Mouse (Mus musculus) erythroblast, embryonic 14.5 days (primary cell): ENCODE measurements around the gene Sh3d19. TPM values are rescaled to one million over a fixed set of nuclear protein-coding genes. Genes with fewer than 3 reads are reported as not detected.

Experiments used
- H3K27me3 ChIP-seq: 2 replicates; pipeline ENCODE4 v1.6.1; 2012; ENCODE audit warnings: inconsistent platforms; ENCODE audit not compliant: control insufficient read depth
- H3K36me3 ChIP-seq: 2 replicates; pipeline ENCODE4 v1.6.1; 2012; ENCODE audit warnings: mild to moderate bottlenecking, inconsistent platforms; ENCODE audit not compliant: control insufficient read depth
- H3K4me1 ChIP-seq: 2 replicates; pipeline ENCODE4 v1.6.1; 2012; ENCODE audit warnings: inconsistent platforms; ENCODE audit not compliant: control insufficient read depth
- H3K4me3 ChIP-seq: replicated peaks from 2 replicates; pipeline ENCODE3; 2012; ENCODE audit warnings: moderate library complexity, mild to moderate bottlenecking, inconsistent platforms
- H3K9me3 ChIP-seq: 2 replicates; pipeline ENCODE4 v1.6.1; 2012; ENCODE audit warnings: low read length, inconsistent platforms, mixed read lengths; ENCODE audit not compliant: control insufficient read depth
- GATA1 ChIP-seq: IDR thresholded peaks from 2 replicates; pipeline ENCODE4 v1.6.1; 2012; ENCODE audit warnings: low read length, inconsistent platforms, mixed read lengths
- TAL1 ChIP-seq: IDR thresholded peaks from 3 replicates; pipeline ENCODE4 v1.6.1; 2012; ENCODE audit warnings: low read length, inconsistent platforms, mixed read lengths
- polyA plus RNA-seq: library from polyadenylated mRNA; stranded (reverse); fragments of >175 nt; gene quantifications from 2 replicates; pipeline ENCODE4 v1.2.3, GENCODE M21; 2012

Sh3d19 gene
- polyA plus RNA-seq, 1 experiment = 0.37 TPM

DNA sequence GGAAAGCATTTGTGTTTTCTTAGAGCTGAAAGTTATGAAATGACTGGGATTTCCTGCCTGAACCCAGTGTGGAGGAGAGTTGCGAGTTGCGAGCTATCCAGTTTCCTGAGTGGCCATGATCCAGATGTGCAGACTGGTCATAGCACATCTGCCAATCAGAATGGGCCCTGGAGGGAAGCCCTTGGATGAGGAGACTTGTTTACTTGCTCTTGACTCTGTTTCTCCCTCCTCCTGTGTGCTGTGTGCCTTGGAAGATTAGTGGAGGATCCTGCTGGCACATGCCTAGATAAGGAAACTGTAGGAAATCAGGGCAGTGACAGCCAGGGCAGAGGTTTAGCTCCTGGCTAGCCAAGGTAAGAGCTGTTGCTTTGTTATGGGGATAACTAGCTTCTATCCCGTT is 67.7 kb downstream of the Sh3d19 start:
- TF ChIP-seq TAL1 = no peak
- TF ChIP-seq GATA1 = no peak
- Histone ChIP-seq H3K27me3 (no peaks in the 10 kb centered on the region), H3K36me3 (peaks cover 4% of the 10 kb centered on the region; the same call in 1 of the 2 replicates), H3K9me3 (no peaks in the 10 kb centered on the region), H3K4me3 (no peak overlapping the region), H3K4me1 (no peaks in the 10 kb centered on the region)

GRCm38 (mm10) chr3:86040286-86041201 is 69.6 kb downstream of the Sh3d19 start:
- H3K4me1 ChIP-seq = no peaks in the 10 kb centered on the region
- TF ChIP-seq TAL1 (no peak), GATA1 (no peak)
- H3K4me3 ChIP-seq = no peak overlapping the region
- H3K36me3 ChIP-seq = peaks cover 4% of the 10 kb centered on the region; the same call in 1 of the 2 replicates
- no peaks in the 10 kb centered on the region for H3K9me3 ChIP-seq
- H3K27me3 ChIP-seq = no peaks in the 10 kb centered on the region

DNA sequence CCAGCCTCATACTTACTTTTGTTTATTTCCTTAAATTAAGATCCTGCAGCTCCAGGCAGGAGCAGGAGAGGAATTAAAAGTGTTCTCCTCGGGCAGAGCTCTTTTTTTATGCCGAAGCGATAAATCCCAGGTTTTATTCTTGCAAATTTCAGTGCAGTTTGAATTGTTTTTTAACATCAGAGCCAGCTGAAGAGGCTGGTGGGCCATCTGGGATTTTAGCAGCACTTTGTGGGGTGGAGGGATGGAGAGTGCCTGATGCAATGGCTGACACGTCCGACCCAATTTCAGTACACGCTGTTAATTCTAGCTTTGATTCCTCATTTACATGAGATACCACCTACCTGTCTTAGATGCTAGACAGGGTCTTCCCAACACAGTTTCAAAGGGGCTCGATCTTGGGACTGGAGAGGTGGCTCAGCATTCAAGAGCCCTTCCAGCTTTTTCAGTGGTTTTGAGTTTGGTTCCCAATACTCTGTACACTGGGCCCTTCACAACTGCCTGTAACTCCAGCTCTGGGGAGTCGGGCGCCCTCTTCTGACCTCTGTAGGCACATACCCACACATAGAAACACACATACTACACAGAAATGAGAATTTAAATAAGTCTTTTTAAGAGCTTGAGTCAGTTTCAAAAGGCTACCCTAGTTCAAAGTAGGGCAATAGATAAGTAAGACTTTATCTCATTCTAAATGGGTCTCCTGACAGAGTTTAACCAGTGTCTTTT is 76.9 kb downstream of the Sh3d19 start:
- peaks cover 4% of the 10 kb centered on the region for H3K9me3 ChIP-seq
- no peak overlapping the region for H3K4me3 ChIP-seq
- TF ChIP-seq GATA1 = no peak
- no peak for TF ChIP-seq TAL1
- no peaks in the 10 kb centered on the region for H3K4me1 ChIP-seq
- no peaks in the 10 kb centered on the region for H3K27me3 ChIP-seq
- H3K36me3 ChIP-seq = peaks cover 9% of the 10 kb centered on the region

GRCm38 (mm10) chr3:86049041-86049440 is 78.1 kb downstream of the Sh3d19 start:
- H3K27me3 ChIP-seq = no peaks in the 10 kb centered on the region
- TF ChIP-seq TAL1 (no peak), GATA1 (no peak)
- peaks cover 5% of the 10 kb centered on the region for H3K36me3 ChIP-seq
- no peak overlapping the region for H3K4me3 ChIP-seq
- H3K4me1 ChIP-seq = no peaks in the 10 kb centered on the region
- H3K9me3 ChIP-seq = peaks cover 4% of the 10 kb centered on the region

GRCm38 (mm10) chr3:86056678-86057077 is 85.8 kb downstream of the Sh3d19 start:
- Histone ChIP-seq H3K9me3 (no peaks in the 10 kb centered on the region), H3K36me3 (no peaks in the 10 kb centered on the region), H3K4me3 (no peak overlapping the region), H3K4me1 (no peaks in the 10 kb centered on the region), H3K27me3 (no peaks in the 10 kb centered on the region)
- no peak for TF ChIP-seq TAL1
- no peak for TF ChIP-seq GATA1

- TF ChIP-seq TAL1 (no peak), GATA1 (no peak)
- H3K4me1 ChIP-seq = no peaks in the 10 kb centered on the region
- H3K4me3 ChIP-seq = no peak overlapping the region
- H3K36me3 ChIP-seq = no peaks in the 10 kb centered on the region
- no peaks in the 10 kb centered on the region for H3K27me3 ChIP-seq
- H3K9me3 ChIP-seq = no peaks in the 10 kb centered on the region
Measured at GRCm38 (mm10) chr3:86057436-86058095, 86.7 kb downstream of the Sh3d19 start.

GRCm38 (mm10) chr3:86069646-86070250 is 98.8 kb downstream of the Sh3d19 start:
- TF ChIP-seq TAL1 = no peak
- TF ChIP-seq GATA1 = no peak
- no peak overlapping the region for H3K4me3 ChIP-seq
- H3K9me3 ChIP-seq = no peaks in the 10 kb centered on the region
- no peaks in the 10 kb centered on the region for H3K36me3 ChIP-seq
- no peaks in the 10 kb centered on the region for H3K27me3 ChIP-seq
- no peaks in the 10 kb centered on the region for H3K4me1 ChIP-seq

GRCm38 (mm10) chr3:86070799-86071198 is 99.9 kb downstream of the Sh3d19 start:
- Histone ChIP-seq H3K9me3 (no peaks in the 10 kb centered on the region), H3K4me3 (no peak overlapping the region), H3K27me3 (no peaks in the 10 kb centered on the region), H3K4me1 (no peaks in the 10 kb centered on the region), H3K36me3 (no peaks in the 10 kb centered on the region)
- TF ChIP-seq TAL1 (no peak), GATA1 (no peak)

- Histone ChIP-seq H3K4me3 (no peak overlapping the region), H3K9me3 (no peaks in the 10 kb centered on the region), H3K36me3 (no peaks in the 10 kb centered on the region), H3K4me1 (no peaks in the 10 kb centered on the region), H3K27me3 (no peaks in the 10 kb centered on the region)
- TF ChIP-seq TAL1 = no peak
- no peak for TF ChIP-seq GATA1
Measured at GRCm38 (mm10) chr3:86072066-86072465, 101.2 kb downstream of the Sh3d19 start.
